Mouse (Mus musculus) E14TG2a.4 (cell line): Measurements from ENCODE around the gene Sp100.

ENCODE experiments used
- H3K27me3 ChIP-seq: 2 replicates; pipeline ENCODE4 v1.6.1; 2014; ENCODE audit warnings: low read length, control low read depth; ENCODE audit not compliant: insufficient read depth
- H3K36me3 ChIP-seq: 2 replicates; pipeline ENCODE4 v1.6.1; 2014; ENCODE audit warnings: low read length, control low read depth; ENCODE audit not compliant: insufficient read depth
- H3K4me1 ChIP-seq: replicated peaks from 2 replicates; pipeline ENCODE4 v1.6.1; 2014; ENCODE audit warnings: low read depth, low read length, control low read depth
- H3K4me3 ChIP-seq: replicated peaks from 2 replicates; pipeline ENCODE4 v1.5.1; 2014; ENCODE audit warnings: mild to moderate bottlenecking, low read length
- H3K9me3 ChIP-seq: 2 replicates; pipeline ENCODE4 v1.6.1; 2014; ENCODE audit warnings: low read length, control low read depth
- CTCF ChIP-seq: conservative IDR thresholded peaks from 2 replicates; pipeline ENCODE4 v1.5.1; 2014; ENCODE audit warnings: low read length
- NANOG ChIP-seq: IDR thresholded peaks from 2 replicates; pipeline ENCODE4 v1.6.1; 2014; ENCODE audit warnings: borderline replicate concordance, low read length, mixed read lengths
- POU5F1 ChIP-seq: IDR thresholded peaks from 2 replicates; pipeline ENCODE4 v1.6.1; 2014; ENCODE audit warnings: low read length, borderline replicate concordance

The Sp100 gene

DNA sequence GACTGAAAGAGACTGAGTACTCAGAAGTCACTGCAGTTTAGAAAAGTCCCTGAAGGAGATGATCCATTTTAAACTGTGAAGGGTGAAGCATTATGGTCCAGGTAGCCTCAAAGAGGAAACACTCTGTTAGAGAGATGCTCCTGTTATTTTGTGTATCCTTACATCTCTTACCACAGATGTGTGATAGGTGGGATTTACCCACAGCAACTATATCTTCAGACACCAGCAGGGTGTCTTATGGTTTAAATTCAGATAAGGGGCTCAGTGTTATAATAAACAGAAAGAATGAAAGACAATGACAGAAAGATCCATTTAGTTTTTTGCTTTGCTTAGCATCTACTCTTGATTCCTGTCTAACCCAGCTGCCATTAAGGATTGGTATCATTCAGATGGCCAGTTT is 14.5 kb downstream of the Sp100 start:
- no peaks in the 10 kb centered on the region for H3K36me3 ChIP-seq
- H3K4me1 ChIP-seq = no peaks in the 10 kb centered on the region
- H3K9me3 ChIP-seq = no peaks in the 10 kb centered on the region
- TF ChIP-seq NANOG (no peak), CTCF (no peak), POU5F1 (no peak)
- no peak overlapping the region for H3K4me3 ChIP-seq
- no peaks in the 10 kb centered on the region for H3K27me3 ChIP-seq

DNA sequence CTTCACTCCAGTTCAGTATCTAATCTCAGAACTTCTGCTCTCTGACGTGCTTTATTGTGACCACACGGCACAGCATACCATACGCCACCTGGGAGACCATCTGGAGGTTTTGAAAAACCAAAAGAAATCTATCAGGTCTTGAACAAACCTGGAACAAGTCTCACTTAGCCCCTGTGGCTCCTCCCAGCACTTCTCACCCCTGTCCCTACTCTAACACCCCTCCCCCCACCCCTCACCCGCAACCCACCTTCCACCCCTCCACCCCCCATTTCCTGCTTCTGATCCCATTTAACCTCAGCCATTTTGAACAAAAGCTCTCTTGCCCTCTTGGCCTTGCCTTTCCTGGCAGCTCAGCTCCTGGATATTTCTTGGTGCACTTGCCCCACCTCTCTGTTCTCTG is 30.4 kb downstream of the Sp100 start:
- no peaks in the 10 kb centered on the region for H3K27me3 ChIP-seq
- no peaks in the 10 kb centered on the region for H3K36me3 ChIP-seq
- peaks cover 8% of the 10 kb centered on the region for H3K9me3 ChIP-seq
- TF ChIP-seq NANOG (no peak), CTCF (no peak), POU5F1 (no peak)
- no peak overlapping the region for H3K4me3 ChIP-seq
- H3K4me1 ChIP-seq = peaks cover 5% of the 10 kb centered on the region; the same call in 1 of the 2 replicates

DNA sequence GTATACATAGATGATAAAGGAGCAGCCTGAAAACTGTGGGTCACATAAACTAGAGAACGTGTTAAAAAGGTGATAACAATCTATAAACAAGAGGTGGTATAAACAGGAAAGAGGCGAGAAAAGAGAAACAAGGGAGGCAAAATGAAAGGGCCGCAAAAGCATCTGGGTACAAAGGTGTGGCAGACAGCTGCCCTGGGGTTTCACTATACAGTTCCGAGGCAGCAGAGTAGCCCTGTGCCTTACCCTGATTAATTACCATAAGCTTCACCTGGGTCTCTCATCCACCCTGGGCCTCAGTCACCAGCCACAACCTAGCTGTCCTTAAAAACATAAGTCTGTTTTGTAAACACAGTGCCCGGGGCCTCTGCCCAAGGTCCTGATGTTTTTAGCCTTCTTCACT is 36.9 kb downstream of the Sp100 start:
- Histone ChIP-seq H3K9me3 (peaks cover 8% of the 10 kb centered on the region), H3K36me3 (no peaks in the 10 kb centered on the region), H3K4me1 (no peaks in the 10 kb centered on the region), H3K27me3 (no peaks in the 10 kb centered on the region), H3K4me3 (no peak overlapping the region)
- TF ChIP-seq CTCF (no peak), NANOG (no peak)

DNA sequence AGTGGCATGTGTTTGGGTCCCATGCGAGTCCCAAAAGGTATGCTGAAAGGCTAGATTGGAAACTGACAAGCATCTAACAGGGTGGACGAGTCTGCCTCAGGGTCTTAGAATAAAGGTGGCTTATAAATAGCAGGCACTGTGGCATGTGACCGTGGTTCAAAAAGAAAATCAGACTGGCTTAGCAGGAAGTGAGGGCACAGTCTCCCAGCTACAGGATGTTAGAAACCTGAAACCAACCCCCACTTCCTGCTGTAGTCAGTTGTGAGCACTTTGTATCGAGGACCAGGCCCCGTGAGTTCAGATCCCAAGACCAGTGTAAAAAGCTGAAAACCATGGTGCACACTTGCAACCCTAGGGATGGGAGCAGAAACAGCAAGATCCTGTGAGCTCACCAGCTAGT is 37.6 kb downstream of the Sp100 start:
- H3K27me3 ChIP-seq = no peaks in the 10 kb centered on the region
- no peaks in the 10 kb centered on the region for H3K4me1 ChIP-seq
- H3K9me3 ChIP-seq = peaks cover 8% of the 10 kb centered on the region
- no peak for TF ChIP-seq NANOG
- no peak for TF ChIP-seq CTCF
- no peak for TF ChIP-seq POU5F1
- H3K4me3 ChIP-seq = no peak overlapping the region
- H3K36me3 ChIP-seq = no peaks in the 10 kb centered on the region

DNA sequence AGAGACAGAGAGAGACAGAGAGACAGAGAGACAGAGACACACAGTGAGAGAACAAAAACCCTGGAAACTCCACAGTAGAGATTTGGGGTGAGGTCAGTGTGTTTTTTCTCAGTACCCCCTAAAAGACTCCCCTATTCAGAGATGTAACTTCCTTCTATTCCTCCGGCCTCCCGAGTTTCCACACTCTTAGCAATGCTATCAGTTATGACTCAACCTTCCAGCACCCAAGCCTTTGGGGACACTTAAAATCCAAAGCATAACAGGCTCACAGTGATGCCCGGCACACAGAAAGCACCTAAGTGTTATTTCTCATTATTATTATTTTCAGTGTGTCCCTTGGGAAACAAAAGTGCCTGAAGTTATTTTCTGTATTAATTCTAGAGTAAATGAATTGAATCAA is 40.8 kb downstream of the Sp100 start:
- H3K27me3 ChIP-seq = no peaks in the 10 kb centered on the region
- TF ChIP-seq CTCF (no peak), POU5F1 (no peak), NANOG (no peak)
- no peaks in the 10 kb centered on the region for H3K4me1 ChIP-seq
- no peaks in the 10 kb centered on the region for H3K36me3 ChIP-seq
- H3K9me3 ChIP-seq = no peaks in the 10 kb centered on the region
- H3K4me3 ChIP-seq = no peak overlapping the region

DNA sequence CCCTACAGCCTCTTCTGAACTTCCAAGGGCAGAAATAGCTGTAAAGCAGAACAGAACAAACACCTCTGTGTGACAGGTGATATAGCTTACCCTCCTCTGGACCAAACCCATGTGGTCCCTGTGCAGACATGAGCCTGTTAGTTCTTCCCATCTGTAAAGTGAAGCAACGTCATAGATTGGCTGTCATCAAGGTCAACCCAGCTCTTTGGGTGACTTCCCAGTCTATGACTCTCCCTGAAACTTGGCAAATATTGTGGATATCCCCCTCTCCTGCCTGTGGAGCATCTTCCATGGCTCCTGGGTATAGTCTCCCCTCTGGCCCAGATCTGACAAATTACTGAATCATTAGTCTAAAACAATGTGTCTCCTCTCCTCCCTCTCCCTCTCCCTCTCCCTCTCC is 42.5 kb downstream of the Sp100 start:
- Histone ChIP-seq H3K4me3 (no peak overlapping the region), H3K27me3 (no peaks in the 10 kb centered on the region), H3K9me3 (no peaks in the 10 kb centered on the region), H3K36me3 (no peaks in the 10 kb centered on the region), H3K4me1 (no peaks in the 10 kb centered on the region)
- no peak for TF ChIP-seq POU5F1
- TF ChIP-seq NANOG = no peak
- TF ChIP-seq CTCF = no peak

DNA sequence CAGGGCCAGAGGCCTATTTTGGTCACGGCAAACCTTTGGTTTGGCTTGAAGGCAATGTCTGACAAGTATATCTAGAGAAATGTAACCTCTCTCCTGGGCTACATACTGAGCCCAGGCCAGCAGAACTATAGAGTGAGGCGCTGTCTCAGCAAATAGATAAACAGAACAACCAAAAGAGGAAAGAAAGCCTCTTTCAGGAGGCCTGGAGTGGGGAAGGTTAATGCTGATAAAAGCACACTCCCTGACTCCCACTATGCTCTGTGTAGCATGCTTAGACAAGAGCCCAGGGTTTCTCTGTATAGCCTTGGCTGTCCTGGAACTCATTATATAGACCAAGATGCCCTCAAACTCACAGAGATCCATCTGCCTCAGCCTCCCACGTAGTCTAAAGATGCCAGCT is 43.5 kb downstream of the Sp100 start:
- H3K36me3 ChIP-seq = no peaks in the 10 kb centered on the region
- no peak for TF ChIP-seq CTCF
- TF ChIP-seq NANOG = no peak

DNA sequence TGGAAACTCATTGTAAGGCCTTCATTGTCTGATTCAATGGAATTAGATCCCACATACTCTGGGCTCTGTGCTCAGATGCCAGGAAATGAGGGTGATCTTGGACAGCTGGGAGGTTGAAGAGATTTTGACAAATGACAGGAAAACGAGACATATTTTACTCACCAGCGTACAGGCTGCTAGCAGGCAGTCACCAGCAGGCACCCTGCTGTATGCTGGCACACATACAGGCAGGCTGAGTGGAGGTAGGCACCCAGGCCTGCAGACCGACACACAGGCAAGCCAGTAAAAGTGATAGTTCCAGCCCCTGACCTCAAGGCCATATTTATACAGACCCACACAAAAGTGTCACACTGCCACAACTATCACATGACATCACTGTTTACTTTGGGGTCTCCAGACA is 45.9 kb downstream of the Sp100 start:
- no peak for TF ChIP-seq POU5F1
- no peak for TF ChIP-seq CTCF
- TF ChIP-seq NANOG = no peak
- Histone ChIP-seq H3K36me3 (no peaks in the 10 kb centered on the region), H3K9me3 (no peaks in the 10 kb centered on the region), H3K27me3 (no peaks in the 10 kb centered on the region), H3K4me1 (peaks cover 6% of the 10 kb centered on the region), H3K4me3 (no peak overlapping the region)

More for the DNA sequence above, 43.5 kb downstream of the Sp100 start:
- H3K27me3 ChIP-seq = no peaks in the 10 kb centered on the region
- no peaks in the 10 kb centered on the region for H3K9me3 ChIP-seq
- H3K4me1 ChIP-seq = no peaks in the 10 kb centered on the region
- H3K4me3 ChIP-seq = no peak overlapping the region

DNA sequence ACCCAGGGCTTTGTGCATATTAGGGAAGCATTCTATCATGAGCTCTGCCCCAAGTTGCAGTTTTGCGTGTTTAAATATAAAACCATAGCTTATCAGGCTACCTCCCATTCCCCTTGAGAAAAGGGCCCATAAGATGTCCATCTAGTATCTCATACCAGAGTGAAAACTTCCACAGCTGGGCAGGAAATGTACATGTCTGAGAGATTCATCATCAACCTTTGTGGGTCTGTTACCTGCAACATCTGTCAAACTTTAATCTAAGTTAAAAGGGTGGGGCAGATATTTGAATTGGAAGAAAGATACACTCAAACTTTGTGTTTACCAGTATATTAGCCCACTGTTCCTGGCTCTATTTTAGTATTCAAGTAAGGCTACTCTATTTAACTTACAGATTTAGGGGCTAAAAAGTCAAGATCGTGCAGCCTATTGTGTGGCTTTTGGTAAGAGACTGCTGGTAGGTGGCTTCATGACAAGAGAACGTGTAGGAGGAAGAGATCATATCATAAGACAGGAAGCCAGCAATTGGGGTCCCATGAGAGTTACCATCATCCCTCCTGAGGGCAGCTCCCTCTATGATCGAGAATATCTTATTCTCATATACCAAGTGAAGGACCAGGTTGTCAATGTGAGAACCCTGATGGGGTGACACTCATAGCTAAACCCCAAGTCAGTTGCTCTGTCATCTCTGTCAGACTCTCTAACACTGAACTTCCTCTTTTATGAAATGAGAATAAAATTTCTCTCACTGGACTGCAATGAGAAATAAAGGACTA is 48.1 kb downstream of the Sp100 start:
- Histone ChIP-seq H3K4me1 (peaks cover 6% of the 10 kb centered on the region), H3K36me3 (no peaks in the 10 kb centered on the region), H3K9me3 (no peaks in the 10 kb centered on the region), H3K27me3 (0 out of 2 replicates have a peak, but pooled peaks cover 3% of the 10 kb centered on the region), H3K4me3 (no peak overlapping the region)
- TF ChIP-seq NANOG (no peak), POU5F1 (no peak), CTCF (no peak)
